Mouse (Mus musculus) CH12.LX (cell line): ENCODE results near the gene Cnot6. TPM values are rescaled to one million over a fixed set of nuclear protein-coding genes. Genes with fewer than 3 reads are reported as not detected.

Source experiments
- DNase-seq: peaks from one replicate; pipeline ENCODE4 v3.0.0-alpha.2; 2013; ENCODE audit errors: extremely low read depth
- H3K27ac ChIP-seq: 2 replicates; pipeline ENCODE4 v1.5.1; 2012; ENCODE audit warnings: low read depth, mild to moderate bottlenecking, control low read depth, moderate library complexity; ENCODE audit not compliant: insufficient read depth
- H3K27me3 ChIP-seq: replicated peaks from 2 replicates; pipeline ENCODE3; 2012; ENCODE audit warnings: inconsistent platforms
- H3K36me3 ChIP-seq, 2 experiments: replicated peaks in 1 of 2; 2 replicates each; pipeline versions ENCODE3 to v1.6.1; 2012; ENCODE audit warnings: inconsistent platforms in 1 of 2, low read length in 1 of 2, mild to moderate bottlenecking in 1 of 2, mixed read lengths in 1 of 2, moderate library complexity in 1 of 2; ENCODE audit not compliant: control insufficient read depth in 1 of 2, insufficient read depth in 1 of 2
- H3K4me1 ChIP-seq, 2 experiments: 2 replicates each; pipeline ENCODE4 v1.6.1; 2012; ENCODE audit warnings: inconsistent platforms in 1 of 2, moderate library complexity in 1 of 2; ENCODE audit not compliant: insufficient read depth in 2 of 2, control insufficient read depth in 1 of 2
- H3K4me2 ChIP-seq: 2 replicates; pipeline ENCODE4 v1.6.1; 2012; ENCODE audit warnings: low read depth, mild to moderate bottlenecking, control low read depth; ENCODE audit not compliant: poor library complexity, insufficient read depth, severe bottlenecking
- H3K4me3 ChIP-seq, 3 experiments: fragments of 150-350 bp in 1 of 3; sonication (generic) in 1 of 3; replicated peaks in 1 of 3; 2 replicates each; pipeline versions ENCODE3 to v1.5.1; 2011 to 2012; ENCODE audit warnings: low read depth in 2 of 3, low read length in 2 of 3, mild to moderate bottlenecking in 2 of 3, moderate library complexity in 2 of 3, control low read depth in 1 of 3, improper control_type of control experiment in 1 of 3, inconsistent platforms in 1 of 3, mixed read lengths in 1 of 3; ENCODE audit not compliant: poor library complexity in 1 of 3
- H3K79me2 ChIP-seq: replicated peaks from 2 replicates; pipeline ENCODE4 v1.6.1; 2012; ENCODE audit warnings: mild to moderate bottlenecking, moderate library complexity; ENCODE audit not compliant: control insufficient read depth, poor library complexity, insufficient read depth, severe bottlenecking; ENCODE audit errors: extremely low read depth
- H3K9ac ChIP-seq: 2 replicates; pipeline ENCODE4 v1.6.1; 2012; ENCODE audit warnings: low read depth, mild to moderate bottlenecking, control low read depth, moderate library complexity; ENCODE audit not compliant: insufficient read depth
- H3K9me3 ChIP-seq: replicated peaks from 2 replicates; pipeline ENCODE3; 2012; ENCODE audit warnings: low read length, inconsistent platforms, mixed read lengths
- CHD1 ChIP-seq: IDR thresholded peaks from 2 replicates; pipeline ENCODE4 v1.6.1; 2012; ENCODE audit warnings: low read depth, low read length, improper control_type of control experiment, inconsistent platforms
- ELF1 ChIP-seq: IDR thresholded peaks from 2 replicates; pipeline ENCODE4 v1.6.1; 2014; ENCODE audit warnings: low read depth, mild to moderate bottlenecking, inconsistent platforms, low read length, improper control_type of control experiment
- GABPA ChIP-seq: IDR thresholded peaks from 2 replicates; pipeline ENCODE4 v1.6.1; 2012; ENCODE audit warnings: low read depth, low read length, improper control_type of control experiment, inconsistent platforms; ENCODE audit not compliant: insufficient replicate concordance
- HCFC1 ChIP-seq: IDR thresholded peaks from 2 replicates; pipeline ENCODE4 v1.6.1; 2012; ENCODE audit warnings: low read depth, mild to moderate bottlenecking, inconsistent platforms, low read length, improper control_type of control experiment
- IRF4 ChIP-seq: IDR thresholded peaks from 2 replicates; pipeline ENCODE4 v1.6.1; 2014; ENCODE audit warnings: low read depth, mild to moderate bottlenecking, inconsistent platforms, low read length, improper control_type of control experiment
- JUN ChIP-seq: IDR thresholded peaks from 2 replicates; pipeline ENCODE4 v1.6.1; 2011; ENCODE audit warnings: low read depth, mild to moderate bottlenecking, low read length, improper control_type of control experiment, moderate library complexity; ENCODE audit not compliant: insufficient read depth
- JUND ChIP-seq: conservative IDR thresholded peaks from 2 replicates; pipeline ENCODE4 v1.6.1; 2011; ENCODE audit warnings: low read depth, low read length, improper control_type of control experiment
- MAFK ChIP-seq: IDR thresholded peaks from 2 replicates; pipeline ENCODE4 v1.6.1; 2011; ENCODE audit warnings: low read length, improper control_type of control experiment; ENCODE audit not compliant: insufficient replicate concordance
- MAX ChIP-seq: IDR thresholded peaks from 2 replicates; pipeline ENCODE4 v1.6.1; 2011; ENCODE audit warnings: low read length, improper control_type of control experiment
- MAZ ChIP-seq: IDR thresholded peaks from 2 replicates; pipeline ENCODE4 v1.6.1; 2012; ENCODE audit warnings: low read depth, mild to moderate bottlenecking, inconsistent platforms, low read length, improper control_type of control experiment, moderate library complexity
- MEF2A ChIP-seq: IDR thresholded peaks from 2 replicates; pipeline ENCODE4 v1.6.1; 2014; ENCODE audit warnings: low read depth, mild to moderate bottlenecking, inconsistent platforms, low read length, improper control_type of control experiment, borderline replicate concordance
- MYC ChIP-seq: IDR thresholded peaks from 2 replicates; pipeline ENCODE4 v1.6.1; 2011; ENCODE audit warnings: low read depth, mild to moderate bottlenecking, improper control_type of control experiment, low read length
- NRF1 ChIP-seq: IDR thresholded peaks from 2 replicates; pipeline ENCODE4 v1.6.1; 2014; ENCODE audit warnings: low read depth, mild to moderate bottlenecking, inconsistent platforms, low read length, improper control_type of control experiment, moderate library complexity
- PAX5 ChIP-seq: IDR thresholded peaks from 2 replicates; pipeline ENCODE4 v1.6.1; 2012; ENCODE audit warnings: low read length, inconsistent platforms, mixed read lengths
- RAD21 ChIP-seq: IDR thresholded peaks from 2 replicates; pipeline ENCODE4 v1.6.1; 2011; ENCODE audit warnings: low read depth, mild to moderate bottlenecking, low read length, improper control_type of control experiment, moderate library complexity
- SMC3 ChIP-seq: IDR thresholded peaks from 2 replicates; pipeline ENCODE4 v1.6.1; 2011; ENCODE audit warnings: low read depth, low read length, improper control_type of control experiment
- TCF12 ChIP-seq: IDR thresholded peaks from 2 replicates; pipeline ENCODE4 v1.6.1; 2014; ENCODE audit warnings: low read depth, mild to moderate bottlenecking, inconsistent platforms, low read length, improper control_type of control experiment
- UBTF ChIP-seq: IDR thresholded peaks from 2 replicates; pipeline ENCODE4 v1.6.1; 2012; ENCODE audit warnings: low read depth, mild to moderate bottlenecking, inconsistent platforms, low read length, improper control_type of control experiment, moderate library complexity
- USF1 ChIP-seq: IDR thresholded peaks from 2 replicates; pipeline ENCODE4 v1.6.1; 2014; ENCODE audit warnings: low read depth, mild to moderate bottlenecking, inconsistent platforms, low read length, improper control_type of control experiment
- ZC3H11A ChIP-seq: IDR thresholded peaks from 2 replicates; pipeline ENCODE4 v1.6.1; 2012; ENCODE audit warnings: low read depth, mild to moderate bottlenecking, inconsistent platforms, low read length, improper control_type of control experiment
- ZNF384 ChIP-seq: IDR thresholded peaks from 2 replicates; pipeline ENCODE4 v1.6.1; 2012; ENCODE audit warnings: low read depth, low read length, improper control_type of control experiment, inconsistent platforms
- dilution Hi-C: fragments of 300-500 bp; cut with MboI; formaldehyde crosslinking; loops from 2 replicates; pipeline ENCODE4 v1.14.3; 2020; ENCODE audit warnings: low sequenced_read_pairs; ENCODE audit not compliant: extremely low pct_unique_long_range_greater_than_20kb, extremely low pct_ligation_motif_present
- in situ Hi-C: fragments of 300-500 bp; cut with MboI; formaldehyde crosslinking; loops from 3 replicates; pipeline ENCODE4 v1.14.3; 2019; ENCODE audit warnings: low sequenced_read_pairs, low pct_ligation_motif_present, low pct_unique_long_range_greater_than_20kb, mixed read lengths
- polyA plus RNA-seq: library from polyadenylated mRNA; unstranded; fragments of >175 nt; gene quantifications from 2 replicates; pipeline ENCODE4 v1.2.1, GENCODE M21; 2012; ENCODE audit warnings: low read depth; ENCODE audit not compliant: insufficient read length
- total RNA-seq, 2 experiments: library from RNA; depleted of rRNA; stranded (reverse); fragments of 300-350 nt in 1 of 2; fragments of >200 nt in 1 of 2; gene quantifications; 2 replicates each; pipeline ENCODE4 v1.2.3; 2012 to 2014

Cnot6 gene
- total and polyA plus RNA-seq, 3 experiments = 32.4 to 90.8 (median 85.0) TPM

DNA sequence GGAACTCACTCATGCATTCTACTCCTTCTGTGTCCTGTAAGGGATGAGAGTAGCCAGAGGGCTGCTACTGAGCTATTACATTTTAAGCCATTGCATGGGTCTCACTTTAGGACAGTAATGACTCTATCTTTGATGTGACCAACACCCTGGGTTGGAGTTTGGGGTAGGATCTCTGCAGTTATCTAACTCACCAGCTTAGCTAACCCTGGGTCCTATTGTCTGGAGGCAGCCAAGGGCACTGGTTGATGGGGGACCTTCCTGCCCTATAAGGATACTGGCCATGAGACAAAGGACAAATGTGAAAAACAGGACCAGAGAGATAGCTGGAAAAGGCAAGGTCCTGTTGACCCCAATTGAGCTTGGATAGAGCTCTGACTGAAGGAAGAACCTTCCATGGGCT, 57.0 kb downstream of the Cnot6 start:
- no peaks in the 10 kb centered on the region for H3K27me3 ChIP-seq
- no peak overlapping the region for H3K27ac ChIP-seq
- no peak overlapping the region for H3K9ac ChIP-seq
- H3K9me3 ChIP-seq = peaks cover 7% of the 10 kb centered on the region
- H3K4me1 ChIP-seq = peaks cover 4 to 14% of the 10 kb centered on the region in 2 experiments; a peak in 3 of 4 replicates
- no peak overlapping the region for H3K4me2 ChIP-seq
- no peak for DNase-seq
- in situ Hi-C loops (loop anchor here (10.0 kb wide), 1 partner anchor 209 kb away; no protein-coding TSS in a partner anchor), dilution Hi-C loops (no loop called here)
- no peaks in the 10 kb centered on the region for H3K36me3 ChIP-seq
- no peak for TF ChIP-seq HCFC1
- TF ChIP-seq GABPA = no peak
- no peak for TF ChIP-seq SMC3
- TF ChIP-seq CHD1 = no peak
- no peak for TF ChIP-seq MEF2A
- no peak for TF ChIP-seq JUN
- no peak for TF ChIP-seq IRF4
- no peak for TF ChIP-seq ZNF384
- TF ChIP-seq RAD21 = no peak
- no peak for TF ChIP-seq NRF1
- no peak for TF ChIP-seq USF1
- no peaks in the 10 kb centered on the region for H3K79me2 ChIP-seq
- H3K4me3 ChIP-seq = no peak overlapping the region

DNA sequence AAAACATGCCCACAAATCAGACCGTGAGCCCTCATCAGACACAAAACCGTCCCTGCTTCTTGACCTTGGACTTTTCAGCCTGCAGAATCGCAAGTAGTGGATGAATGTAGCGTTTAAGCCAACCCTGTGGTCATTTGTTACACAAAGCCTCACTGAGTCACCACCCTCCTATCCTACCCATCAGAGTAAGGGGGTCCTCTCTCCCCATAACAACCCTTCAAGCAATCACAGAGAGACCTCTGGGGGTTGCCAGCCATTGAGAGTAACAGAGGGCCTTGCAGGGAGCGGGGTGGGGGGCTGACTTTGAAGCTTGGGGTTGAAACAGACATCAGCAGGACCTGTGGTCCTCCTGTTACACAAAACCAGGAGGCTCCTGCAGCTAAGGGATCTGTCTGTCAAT, 57.9 kb downstream of the Cnot6 start:
- no peaks in the 10 kb centered on the region for H3K79me2 ChIP-seq
- DNase-seq = no peak
- H3K27ac ChIP-seq = no peak overlapping the region
- no peak for TF ChIP-seq MYC
- H3K27me3 ChIP-seq = peaks cover 2% of the 10 kb centered on the region
- no peak overlapping the region for H3K4me2 ChIP-seq
- no peaks in the 10 kb centered on the region for H3K36me3 ChIP-seq
- in situ Hi-C loops (loop anchor here (10.0 kb wide), 1 partner anchor 210 kb away; no protein-coding TSS in a partner anchor), dilution Hi-C loops (no loop called here)
- no peak overlapping the region for H3K4me3 ChIP-seq
- H3K9ac ChIP-seq = no peak overlapping the region
- H3K9me3 ChIP-seq = peaks cover 7% of the 10 kb centered on the region
- peaks cover 4 to 14% of the 10 kb centered on the region in 2 experiments; a peak in 3 of 4 replicates for H3K4me1 ChIP-seq

DNA sequence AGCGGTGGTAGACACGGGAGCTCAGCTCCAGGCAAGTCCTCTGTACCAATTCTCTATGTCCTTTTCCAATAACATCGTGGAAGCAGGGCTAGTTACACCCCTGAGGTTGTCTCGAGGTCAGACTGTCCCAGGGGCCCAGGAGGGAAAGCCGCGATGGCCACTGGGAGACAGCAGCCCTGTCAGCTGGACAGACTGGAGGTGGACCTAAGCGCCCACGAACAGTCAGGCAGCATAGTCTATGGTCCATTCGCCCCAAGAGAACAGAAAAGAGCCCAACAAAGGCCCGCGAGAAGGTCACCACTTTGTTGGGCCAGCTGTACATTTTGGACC, 59.5 kb downstream of the Cnot6 start:
- Histone ChIP-seq H3K79me2 (no peaks in the 10 kb centered on the region), H3K4me1 (peaks cover 4 to 14% of the 10 kb centered on the region in 2 experiments; a peak in 3 of 4 replicates), H3K9me3 (peaks cover 7% of the 10 kb centered on the region), H3K27me3 (peaks cover 2% of the 10 kb centered on the region), H3K4me3 (no peak overlapping the region), H3K9ac (no peak overlapping the region), H3K27ac (no peak overlapping the region), H3K4me2 (0 out of 2 replicates have a peak overlapping the region, but pooled peaks have one; percentile 46), H3K36me3 (no peaks in the 10 kb centered on the region)
- dilution Hi-C loops (no loop called here), in situ Hi-C loops (loop anchor here (10.0 kb wide), 1 partner anchor 212 kb away; no protein-coding TSS in a partner anchor)
- no peak for TF ChIP-seq ZC3H11A
- TF ChIP-seq HCFC1 = no peak
- no peak for TF ChIP-seq CHD1
- TF ChIP-seq UBTF = no peak
- TF ChIP-seq MAZ = no peak
- no peak for TF ChIP-seq NRF1
- no peak for TF ChIP-seq MAX
- TF ChIP-seq RAD21 = no peak
- TF ChIP-seq PAX5 = no peak
- TF ChIP-seq MYC = no peak
- no peak for TF ChIP-seq MAFK
- TF ChIP-seq ZNF384 = no peak
- no peak for TF ChIP-seq ELF1
- no peak for TF ChIP-seq TCF12
- no peak for TF ChIP-seq JUND
- no peak for DNase-seq
